Mouse (Mus musculus) heart, embryonic 16.5 days (tissue): ENCODE measurements at regions not wholly inside any gene's neighbourhood (a gene's known extent, or its start where the extent isn't known, plus 50 kb on each side); places are given as distances from the start of the nearest gene placed in this dataset.

ENCODE experiments used
- ATAC-seq: fragments of 200-750 bp; cut with Nextera tagmentation; replicated peaks from 2 replicates; pipeline ENCODE4 v1.8.0; 2017; ENCODE audit warnings: moderate number of reproducible peaks; ENCODE audit not compliant: insufficient read depth, low FRiP score; ENCODE audit errors: extremely low read depth
- H3K27ac ChIP-seq: fragments of 300-500 bp; sonication (generic); 2 replicates; pipeline ENCODE4 v1.5.1; 2014; ENCODE audit warnings: mild to moderate bottlenecking, low read length, control low read depth, moderate library complexity
- H3K27me3 ChIP-seq: fragments of 300-500 bp; sonication (generic); 2 replicates; pipeline ENCODE4 v1.6.1; 2014; ENCODE audit warnings: low read length, mixed read lengths; ENCODE audit not compliant: control insufficient read depth, insufficient read depth
- H3K36me3 ChIP-seq: fragments of 300-500 bp; sonication (generic); 2 replicates; pipeline ENCODE4 v1.6.1; 2014; ENCODE audit not compliant: control insufficient read depth, insufficient read depth
- H3K4me1 ChIP-seq: fragments of 300-500 bp; sonication (generic); 2 replicates; pipeline ENCODE4 v1.6.1; 2014; ENCODE audit warnings: low read length, mixed read lengths; ENCODE audit not compliant: control insufficient read depth, insufficient read depth
- H3K4me2 ChIP-seq: fragments of 300-500 bp; sonication (generic); 2 replicates; pipeline ENCODE4 v1.6.1; 2014; ENCODE audit warnings: low read depth, mild to moderate bottlenecking, control low read depth, low read length
- H3K4me3 ChIP-seq: fragments of 300-500 bp; sonication (generic); 2 replicates; pipeline ENCODE4 v1.5.1; 2014; ENCODE audit warnings: mild to moderate bottlenecking, control low read depth, low read length
- H3K9ac ChIP-seq: fragments of 300-500 bp; sonication (generic); 2 replicates; pipeline ENCODE4 v1.6.1; 2014; ENCODE audit warnings: low read length, control low read depth
- H3K9me3 ChIP-seq: fragments of 300-500 bp; sonication (generic); replicated peaks from 2 replicates; pipeline ENCODE4 v1.6.1; 2016; ENCODE audit warnings: low read length; ENCODE audit not compliant: control insufficient read depth
- WGBS: fragments of 180-500 bp; shearing (Covaris S2); extraction: QIAGEN DNeasy Blood & Tissue Kit; methylation state at CpG from one replicate; pipeline ENCODE4 v1.1.7; 2014; 5-methylcytosine and 5-hydroxymethylcytosine counted together

DNA sequence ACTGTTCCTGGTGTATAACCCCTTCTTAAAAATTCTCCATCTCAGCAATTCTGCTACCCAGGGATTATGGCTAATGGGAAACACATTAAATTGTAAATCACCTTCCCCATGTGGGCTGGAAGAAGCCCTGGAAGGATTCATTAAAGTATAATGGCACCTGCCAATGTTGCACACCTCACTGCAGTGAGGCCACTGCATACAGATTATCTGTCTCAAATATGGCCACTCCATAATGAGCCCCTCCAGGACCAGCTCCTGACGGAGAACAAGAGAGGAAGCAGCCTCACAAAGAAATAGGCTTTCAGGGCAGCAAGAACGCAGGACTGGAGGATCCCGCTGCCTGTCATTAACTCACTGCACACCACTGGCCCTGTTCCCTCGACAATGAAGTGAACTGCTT, 115.2 kb upstream of the Alk start:
- H3K4me2 ChIP-seq: no peak overlapping the region
- no peaks in the 10 kb centered on the region for H3K27me3 ChIP-seq
- no peak for ATAC-seq
- no peaks in the 10 kb centered on the region for H3K4me1 ChIP-seq
- no peaks in the 10 kb centered on the region for H3K36me3 ChIP-seq
- H3K27ac ChIP-seq: no peak overlapping the region
- no peak overlapping the region for H3K4me3 ChIP-seq
- H3K9ac ChIP-seq: no peak overlapping the region
- WGBS: 61% methylated on average over 4 of the region's 4 CpGs
- H3K9me3 ChIP-seq: no peaks in the 10 kb centered on the region

DNA sequence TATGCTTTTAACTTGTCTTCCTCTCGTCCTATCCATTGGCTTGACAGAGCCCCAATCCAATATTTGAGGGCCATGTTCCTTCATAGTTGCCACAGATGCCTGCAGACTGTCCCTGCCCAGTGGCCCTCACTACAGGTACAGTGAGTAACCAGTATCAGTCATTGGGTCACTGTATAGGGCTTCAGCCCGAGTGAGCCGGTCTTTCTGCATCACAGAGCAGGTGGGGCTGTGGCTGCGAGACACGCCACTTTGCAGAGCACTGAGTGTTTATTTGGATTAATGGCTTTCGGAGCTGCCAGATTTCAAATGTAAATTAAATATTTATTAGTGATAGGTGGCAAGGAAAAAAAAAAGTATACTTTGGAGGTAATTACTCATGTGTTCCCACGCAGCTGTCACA, 87.2 kb upstream of the Alk start:
- 75% methylated on average over 7 of the region's 7 CpGs for WGBS
- Histone ChIP-seq H3K9me3 (no peaks in the 10 kb centered on the region), H3K27me3 (no peaks in the 10 kb centered on the region)

DNA sequence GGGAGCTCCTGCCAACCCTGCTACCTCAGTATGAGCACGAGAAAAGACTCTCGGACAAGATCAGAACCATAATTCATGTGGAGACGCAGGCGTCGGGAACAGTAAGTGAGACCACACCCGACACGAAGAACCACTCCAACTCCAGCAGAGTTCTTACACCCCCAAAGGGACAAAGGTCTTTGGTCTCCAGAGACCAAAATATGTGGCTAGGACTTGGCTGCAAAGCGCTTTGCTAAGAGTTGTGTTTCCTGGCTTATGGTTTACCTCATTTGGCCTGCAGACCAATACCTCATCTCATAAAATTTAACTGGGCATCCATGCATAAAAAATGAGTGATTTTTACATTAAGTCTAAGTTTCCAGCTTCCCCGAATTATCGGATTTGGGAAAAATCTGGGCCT, 85.2 kb upstream of the Alk start:
- Histone ChIP-seq H3K4me2 (no peak overlapping the region), H3K36me3 (no peaks in the 10 kb centered on the region), H3K9ac (no peak overlapping the region), H3K9me3 (no peaks in the 10 kb centered on the region), H3K4me3 (no peak overlapping the region), H3K27me3 (no peaks in the 10 kb centered on the region), H3K4me1 (no peaks in the 10 kb centered on the region), H3K27ac (no peak overlapping the region)
- WGBS: 86% methylated on average over 10 of the region's 10 CpGs
- ATAC-seq: no peak

More for the DNA sequence above, 87.2 kb upstream of the Alk start:
- Histone ChIP-seq H3K9ac (no peak overlapping the region), H3K4me1 (no peaks in the 10 kb centered on the region), H3K27ac (no peak overlapping the region), H3K4me2 (no peak overlapping the region), H3K36me3 (no peaks in the 10 kb centered on the region), H3K4me3 (no peak overlapping the region)
- no peak for ATAC-seq

DNA sequence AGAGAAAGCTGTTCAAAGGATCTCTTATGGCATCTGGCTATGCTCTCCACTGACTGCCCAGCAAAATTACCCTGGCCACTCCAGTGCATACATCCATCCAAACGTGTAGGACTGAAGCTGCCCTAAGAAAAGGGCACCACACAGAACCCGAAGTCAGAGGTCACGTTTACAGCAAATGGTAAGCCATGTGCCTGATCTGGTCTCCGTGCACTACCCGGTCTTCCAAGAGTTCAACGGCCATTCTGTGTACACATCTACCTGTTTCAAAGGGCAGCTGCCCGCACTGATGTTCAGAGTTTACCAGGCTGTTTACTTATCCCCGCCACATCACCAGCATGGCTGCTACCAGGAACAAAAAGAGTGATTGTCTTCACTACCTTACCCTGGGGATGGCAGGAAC, 84.4 kb upstream of the Alk start:
- no peak for ATAC-seq
- Histone ChIP-seq H3K27me3 (no peaks in the 10 kb centered on the region), H3K9me3 (no peaks in the 10 kb centered on the region), H3K9ac (no peak overlapping the region), H3K36me3 (no peaks in the 10 kb centered on the region), H3K4me3 (no peak overlapping the region), H3K4me1 (no peaks in the 10 kb centered on the region), H3K27ac (no peak overlapping the region), H3K4me2 (no peak overlapping the region)
- WGBS: 83% methylated on average over 8 of the region's 8 CpGs

DNA sequence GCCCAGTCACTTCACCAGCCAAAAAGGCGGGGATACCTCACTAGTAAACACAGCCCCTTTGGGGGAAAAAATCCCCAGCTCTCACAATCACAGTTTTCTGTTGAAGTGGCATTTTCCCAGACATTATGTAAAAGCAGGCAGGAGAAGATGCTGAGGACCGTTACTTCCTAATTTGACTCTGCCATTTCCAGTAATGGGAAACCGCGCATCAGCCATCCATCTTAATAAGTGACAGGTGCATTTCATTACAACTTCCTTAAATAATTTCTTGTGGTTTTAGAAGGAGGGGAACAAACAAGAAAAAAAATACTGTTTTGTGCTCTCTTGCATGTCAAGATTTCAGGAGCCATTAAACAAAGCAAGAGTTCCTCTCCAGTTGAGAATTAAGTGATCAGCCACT, 70.2 kb upstream of the Alk start:
- H3K9ac ChIP-seq: no peak overlapping the region
- WGBS: 77% methylated on average over 4 of the region's 4 CpGs

DNA sequence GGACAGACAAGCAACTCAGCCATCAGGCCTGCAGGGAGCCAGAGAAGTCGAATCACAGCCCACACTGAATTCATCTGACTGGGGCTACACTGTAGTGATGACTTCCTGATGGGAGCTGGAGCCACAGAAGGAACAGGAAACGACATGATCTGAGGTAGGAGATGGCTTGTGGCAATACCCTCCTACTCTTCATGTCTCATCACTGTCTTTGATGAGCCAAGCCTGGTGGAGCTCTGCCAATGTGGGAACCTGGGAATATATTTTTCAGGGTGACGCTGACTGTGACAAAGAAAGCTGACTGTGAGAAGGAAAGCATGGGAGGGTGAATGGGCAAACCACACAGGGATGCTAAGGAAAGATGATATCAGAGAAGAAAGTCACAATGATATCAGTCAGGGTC, 67.6 kb upstream of the Alk start:
- Histone ChIP-seq H3K9me3 (no peaks in the 10 kb centered on the region), H3K9ac (no peak overlapping the region), H3K4me3 (no peak overlapping the region), H3K4me1 (no peaks in the 10 kb centered on the region), H3K27ac (no peak overlapping the region), H3K4me2 (no peak overlapping the region), H3K27me3 (no peaks in the 10 kb centered on the region), H3K36me3 (no peaks in the 10 kb centered on the region)
- WGBS: 62% methylated on average over 3 of the region's 3 CpGs
- no peak for ATAC-seq

More for the DNA sequence above, 70.2 kb upstream of the Alk start:
- Histone ChIP-seq H3K4me1 (no peaks in the 10 kb centered on the region), H3K4me3 (no peak overlapping the region), H3K9me3 (no peaks in the 10 kb centered on the region), H3K27me3 (no peaks in the 10 kb centered on the region), H3K4me2 (no peak overlapping the region), H3K27ac (no peak overlapping the region), H3K36me3 (no peaks in the 10 kb centered on the region)
- ATAC-seq: no peak

DNA sequence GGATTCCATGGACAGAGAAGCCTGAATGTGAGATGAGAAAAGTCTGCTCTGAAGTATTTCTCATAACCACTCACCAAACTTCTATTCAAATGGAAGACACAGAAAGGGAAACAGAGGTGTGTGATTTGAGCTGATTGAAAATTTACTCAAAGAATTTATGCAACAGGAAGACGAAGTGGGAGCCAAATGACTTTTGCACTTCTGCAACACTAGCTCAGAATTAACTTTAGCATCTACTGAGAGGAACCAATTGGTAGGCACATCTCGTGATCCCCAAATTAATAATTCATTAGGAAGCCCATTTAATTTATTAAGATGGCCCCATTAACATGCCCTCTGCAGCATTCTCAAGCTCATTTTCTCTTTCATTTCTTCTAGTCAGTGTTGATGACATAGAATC, 62.5 kb upstream of the Alk start:
- Histone ChIP-seq H3K4me2 (no peak overlapping the region), H3K27ac (no peak overlapping the region), H3K27me3 (no peaks in the 10 kb centered on the region), H3K4me1 (no peaks in the 10 kb centered on the region), H3K9me3 (no peaks in the 10 kb centered on the region), H3K36me3 (no peaks in the 10 kb centered on the region), H3K4me3 (no peak overlapping the region), H3K9ac (no peak overlapping the region)
- ATAC-seq: no peak
- 68% methylated on average over 2 of the region's 2 CpGs for WGBS

DNA sequence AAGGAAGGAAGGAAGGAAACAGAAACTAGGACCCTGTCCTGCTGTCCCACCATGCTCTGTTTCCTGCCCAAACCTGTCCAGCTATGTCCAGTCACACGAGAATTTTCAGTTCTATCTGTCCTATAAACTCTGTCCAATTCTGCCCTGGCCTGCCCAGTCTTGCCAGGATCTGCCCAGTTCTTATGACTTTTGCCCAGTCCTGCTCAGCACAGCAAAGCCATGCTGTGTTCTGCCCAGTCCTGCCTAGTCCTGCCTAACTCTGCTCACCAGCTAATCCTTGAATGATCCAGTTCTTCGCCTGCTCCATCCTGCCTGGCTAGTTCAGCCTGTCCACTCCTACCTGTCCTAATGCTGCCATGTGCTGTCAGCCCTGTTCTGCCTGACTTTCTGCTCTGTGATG, 57.3 kb upstream of the Alk start:
- H3K9ac ChIP-seq: no peak overlapping the region
- H3K27ac ChIP-seq: no peak overlapping the region
- 53% methylated on average over 2 of the region's 2 CpGs for whole genome bisulfite sequencing
- H3K9me3 ChIP-seq: no peaks in the 10 kb centered on the region
- H3K4me1 ChIP-seq: no peaks in the 10 kb centered on the region
- H3K4me3 ChIP-seq: no peak overlapping the region
- H3K27me3 ChIP-seq: no peaks in the 10 kb centered on the region
- H3K36me3 ChIP-seq: no peaks in the 10 kb centered on the region
- no peak overlapping the region for H3K4me2 ChIP-seq
- no peak for ATAC-seq

DNA sequence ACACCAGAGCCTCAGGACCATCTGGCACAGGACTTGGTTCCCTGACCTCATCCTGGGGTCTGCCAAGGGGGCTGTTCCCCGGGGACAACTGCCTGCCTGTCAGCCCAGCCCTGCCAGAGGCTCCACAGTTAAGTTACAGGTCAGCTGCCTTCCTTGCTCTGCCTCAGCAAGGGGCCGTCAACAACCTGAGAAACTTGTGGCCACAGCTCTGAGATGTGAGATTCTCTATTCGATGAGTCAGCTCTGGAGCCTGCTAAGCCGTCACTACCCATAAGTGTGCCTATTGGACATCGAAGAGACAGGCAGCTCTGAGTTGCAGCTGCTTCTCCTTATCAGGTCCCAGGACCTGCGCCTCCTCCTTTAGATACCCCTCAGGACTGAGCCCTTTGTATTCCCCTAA, 54.3 kb upstream of the Alk start:
- H3K9ac ChIP-seq: no peak overlapping the region
- H3K9me3 ChIP-seq: no peaks in the 10 kb centered on the region
- no peaks in the 10 kb centered on the region for H3K27me3 ChIP-seq
- no peak overlapping the region for H3K4me2 ChIP-seq
- 30% methylated on average over 6 of the region's 6 CpGs for WGBS
- H3K27ac ChIP-seq: no peak overlapping the region
- H3K4me3 ChIP-seq: no peak overlapping the region
- no peak for ATAC-seq
- no peaks in the 10 kb centered on the region for H3K4me1 ChIP-seq
- no peaks in the 10 kb centered on the region for H3K36me3 ChIP-seq

DNA sequence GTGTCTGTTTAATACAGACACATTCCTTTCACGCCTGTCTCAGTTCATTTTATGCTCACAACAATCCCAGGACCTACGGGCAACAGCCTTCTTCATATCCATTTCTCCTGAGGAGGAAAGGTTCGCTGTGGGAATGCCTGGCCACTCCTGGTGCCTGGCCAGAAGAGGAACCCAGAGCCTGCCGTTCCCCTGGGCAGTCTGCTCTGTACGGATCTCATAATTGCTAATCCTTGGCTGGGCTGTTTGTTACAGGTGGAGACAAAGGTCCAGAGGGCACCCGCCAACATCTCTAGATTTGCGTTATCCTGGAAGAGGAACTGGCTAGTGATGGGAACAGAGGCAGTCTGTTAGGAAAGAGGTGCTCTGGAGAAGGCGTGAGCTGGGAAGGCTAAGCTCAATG, 53.4 kb upstream of the Alk start:
- WGBS: 54% methylated on average over 8 of the region's 8 CpGs
- no peak overlapping the region for H3K9ac ChIP-seq
- H3K36me3 ChIP-seq: no peaks in the 10 kb centered on the region
- no peaks in the 10 kb centered on the region for H3K9me3 ChIP-seq
- no peak overlapping the region for H3K4me2 ChIP-seq
- no peak overlapping the region for H3K4me3 ChIP-seq
- H3K4me1 ChIP-seq: no peaks in the 10 kb centered on the region
- ATAC-seq: no peak
- no peaks in the 10 kb centered on the region for H3K27me3 ChIP-seq
- no peak overlapping the region for H3K27ac ChIP-seq
